Mouse (Mus musculus) urinary bladder, postnatal 4 days (tissue): ENCODE measurements around the gene Gm49661.
A peak's percentile ranks its signal among the peaks of the same experiment; 100 is the strongest.

Source experiments
- DNase-seq, 2 experiments: peaks; one replicate each; pipeline ENCODE4 v3.0.0; 2021 to 2022; ENCODE audit warnings: low spot score in 2 of 2

The Gm49661 gene

GRCm38 (mm10) chr8:84984294-84985048 is 15.2 kb upstream of the Gm49661 start:
- DNase-seq = peak in 1 of 2 experiments; percentile 62

DNA sequence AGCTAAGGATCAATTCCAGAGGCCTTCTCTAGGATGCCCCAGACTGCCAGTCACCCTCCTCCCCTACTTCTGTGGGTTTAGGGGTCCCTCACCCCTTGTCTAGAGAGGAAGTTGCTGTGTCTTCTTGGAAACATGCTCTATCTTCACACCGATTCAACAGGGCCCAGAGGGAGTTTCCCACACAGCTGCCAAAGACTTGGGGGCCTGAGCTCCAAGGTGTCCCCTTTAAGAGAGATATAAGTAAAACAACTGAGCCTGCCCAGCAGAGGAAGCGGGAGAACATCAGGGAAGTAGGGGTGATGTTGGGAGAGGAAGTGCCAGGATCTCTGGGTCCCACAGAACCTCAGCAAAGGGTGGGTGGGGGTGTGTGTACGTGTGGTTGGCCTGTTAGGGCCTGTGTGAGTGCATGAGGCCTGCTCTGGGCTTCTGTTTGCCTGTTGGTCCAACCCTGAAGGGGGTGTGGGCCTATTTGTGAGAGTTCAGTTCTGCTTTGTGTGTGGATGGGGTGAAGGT is 13.3 kb upstream of the Gm49661 start:
- DNase-seq = no peak

GRCm38 (mm10) chr8:84981644-84982498 is 12.6 kb upstream of the Gm49661 start:
- no peak for DNase-seq

- peak; percentile 73 to 76 for DNase-seq
Measured at GRCm38 (mm10) chr8:84980622-84981358, 11.6 kb upstream of the Gm49661 start.

DNA sequence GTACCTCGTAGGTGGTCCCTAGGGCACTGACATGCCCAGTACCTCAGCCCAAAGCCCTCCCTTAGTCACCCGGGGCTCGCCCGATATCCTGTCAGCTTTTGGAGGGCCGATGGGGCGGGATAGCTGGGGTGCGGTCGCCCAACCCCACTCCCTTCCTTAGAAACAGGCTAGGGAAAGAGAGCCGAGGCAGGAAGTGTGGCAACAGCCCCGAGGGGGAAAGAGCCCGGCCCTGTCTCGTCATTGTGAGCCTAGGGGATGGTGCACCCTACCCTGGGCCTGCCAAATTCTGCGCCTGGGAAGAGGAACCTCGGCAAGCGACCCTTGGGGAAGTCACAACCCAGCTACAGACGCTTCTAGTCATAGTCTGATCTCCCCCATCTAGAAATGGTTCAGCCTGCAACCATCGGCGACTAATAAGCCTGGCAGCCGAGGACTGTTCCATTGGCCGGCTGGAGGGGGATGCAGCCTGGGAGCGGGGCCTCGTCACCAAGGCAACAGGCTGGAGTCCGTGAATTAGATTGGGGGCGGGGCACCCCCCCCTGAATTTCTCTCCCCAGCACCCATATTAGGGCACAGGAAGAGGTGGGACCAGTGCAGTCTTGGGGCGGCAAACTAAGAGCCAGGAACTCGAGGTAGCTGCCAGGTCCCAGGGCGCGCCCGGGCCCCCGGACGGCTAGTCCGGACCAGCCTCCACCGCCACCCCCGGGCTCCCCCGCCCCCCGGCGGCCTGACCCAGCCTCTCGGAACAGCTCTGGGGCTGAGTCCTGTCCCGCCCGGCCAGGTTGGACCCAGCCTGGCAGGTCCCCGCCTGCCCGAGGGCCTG is 10.6 kb upstream of the Gm49661 start:
- peak; percentile 92 for DNase-seq

DNA sequence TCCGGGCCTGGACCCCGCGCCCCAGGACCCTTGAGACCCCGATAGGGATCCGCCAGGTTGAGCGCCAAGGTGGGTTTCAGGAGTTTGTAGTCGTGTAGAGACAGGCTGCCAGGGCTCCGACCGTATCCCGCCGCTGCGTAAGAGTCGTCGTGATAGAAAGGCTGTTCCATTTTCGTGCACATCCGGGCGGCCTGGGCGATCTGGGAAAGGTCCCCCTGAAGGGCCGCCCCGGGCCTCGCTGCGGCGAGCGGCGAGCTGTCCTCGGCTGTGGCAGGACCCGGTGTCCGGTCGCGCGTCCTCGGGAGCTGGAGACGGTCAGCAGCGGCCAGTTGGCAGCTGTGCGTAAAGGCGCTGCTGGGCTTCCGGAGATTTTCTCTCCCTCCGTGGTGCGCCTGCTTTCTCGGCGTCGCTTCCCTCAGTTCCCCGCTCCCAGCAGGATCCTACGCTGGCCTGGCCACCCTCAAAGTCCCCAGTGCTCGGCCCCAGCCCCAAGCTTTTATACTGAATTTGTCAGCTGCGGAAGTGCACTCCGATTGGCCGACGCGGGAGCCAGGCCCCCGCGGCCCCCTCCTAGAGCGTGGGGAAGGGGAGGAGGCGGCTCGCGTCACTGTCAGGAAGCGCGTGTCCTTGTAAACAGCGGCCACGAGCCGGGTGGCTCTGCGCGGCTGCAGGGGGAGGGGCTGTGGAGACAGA is 9.2 kb upstream of the Gm49661 start, which contains the start of gene Junb:
Gene Junb, minus strand, starts transcription at position 471 of the 693 bp plus-strand sequence.
- peak; percentile 92 to 93 for DNase-seq

- peak in 1 of 2 experiments; percentile 51 for DNase-seq
Measured at GRCm38 (mm10) chr8:84977435-84978247, 8.4 kb upstream of the Gm49661 start.

GRCm38 (mm10) chr8:84976763-84977434 is 7.7 kb upstream of the Gm49661 start:
- no peak for DNase-seq

GRCm38 (mm10) chr8:84976031-84976762 is 7.0 kb upstream of the Gm49661 start:
- peak; percentile 92 to 94 for DNase-seq

- peak; percentile 60 to 76 for DNase-seq
Measured at GRCm38 (mm10) chr8:84975434-84975833, 6.2 kb upstream of the Gm49661 start.

DNA sequence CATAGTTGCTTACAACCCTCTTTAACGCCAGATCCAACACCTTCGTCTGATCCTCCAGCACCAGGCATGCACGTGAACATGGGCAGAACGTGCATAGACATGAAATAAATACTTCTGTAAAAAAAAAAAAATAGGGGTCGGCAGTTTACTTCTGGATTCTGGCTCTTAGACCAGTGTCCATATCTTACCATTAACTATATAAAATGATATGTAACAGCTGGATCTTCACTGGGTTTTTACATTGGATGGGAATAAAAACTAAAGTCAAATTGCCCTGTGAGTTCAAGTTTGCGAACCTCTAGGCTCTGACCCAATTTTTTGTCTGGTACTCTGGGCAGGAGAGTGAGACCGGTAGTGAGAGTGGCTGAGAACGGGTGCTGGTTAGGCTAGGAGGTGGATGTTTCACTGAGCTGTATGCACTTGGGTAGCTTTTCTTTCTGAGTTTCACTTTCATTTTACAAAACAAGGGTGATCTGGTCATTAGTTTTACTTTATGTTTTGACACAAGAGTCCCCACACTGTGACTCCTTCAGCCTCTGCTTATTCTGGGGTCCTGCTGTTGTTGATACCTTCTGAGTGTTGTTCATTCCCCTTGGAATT is 5.4 kb upstream of the Gm49661 start:
- no peak for DNase-seq

DNA sequence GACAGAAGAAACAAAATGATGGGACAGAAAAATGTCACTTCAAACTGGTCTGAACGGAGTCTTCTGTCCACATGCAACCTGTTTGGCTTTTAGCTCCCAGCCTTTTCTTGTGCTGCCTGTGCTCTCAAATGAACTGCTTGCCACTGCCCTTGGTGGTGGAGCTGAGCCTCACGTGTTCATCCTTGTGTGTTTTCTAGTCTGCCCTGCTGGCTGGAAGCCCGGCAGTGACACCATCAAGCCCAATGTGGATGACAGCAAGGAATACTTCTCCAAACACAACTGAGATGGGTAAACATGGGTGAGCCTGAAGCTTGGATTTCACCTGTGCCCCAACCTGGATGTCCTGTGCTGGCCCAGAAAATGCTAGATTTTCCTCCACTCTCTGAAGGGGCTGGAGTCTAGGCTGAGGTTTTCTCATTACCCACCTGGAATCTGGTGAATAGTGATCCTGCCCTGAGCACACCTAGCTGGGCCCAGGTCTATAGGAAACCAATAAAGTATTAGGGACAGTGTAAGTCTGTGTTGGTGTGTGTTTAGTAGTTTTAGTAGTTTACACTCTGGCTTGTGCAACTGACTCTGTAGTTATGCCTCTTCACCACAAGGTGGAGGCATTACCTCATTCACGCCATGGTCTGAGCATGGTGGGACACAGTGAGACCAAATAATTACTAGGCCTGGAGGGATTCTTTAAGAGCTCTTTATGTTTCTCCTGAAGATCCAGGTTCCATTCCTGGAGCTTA is 4.7 kb upstream of the Gm49661 start:
- DNase-seq = no peak

DNA sequence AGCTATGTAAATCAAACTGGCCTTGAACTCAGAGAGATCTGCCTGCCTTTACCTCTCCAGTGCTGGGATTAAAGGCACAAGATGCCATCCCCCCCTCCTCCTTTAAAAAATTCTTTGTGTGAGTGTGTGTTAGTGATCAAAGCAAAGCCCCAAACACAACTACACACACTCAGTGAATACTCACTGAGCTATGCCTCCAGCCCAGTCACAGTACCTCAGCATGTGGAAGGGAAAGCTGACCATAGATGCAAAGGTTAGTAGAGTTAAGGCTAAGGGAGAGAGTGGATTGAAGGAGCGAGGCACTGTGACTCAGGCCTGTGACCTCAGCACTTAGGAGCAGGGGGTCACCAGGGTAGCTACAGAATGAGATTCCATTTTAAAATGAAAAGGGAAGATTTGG is 3.8 kb upstream of the Gm49661 start:
- DNase-seq = no peak

GRCm38 (mm10) chr8:84970913-84971312 is 1.7 kb upstream of the Gm49661 start:
- no peak for DNase-seq

DNA sequence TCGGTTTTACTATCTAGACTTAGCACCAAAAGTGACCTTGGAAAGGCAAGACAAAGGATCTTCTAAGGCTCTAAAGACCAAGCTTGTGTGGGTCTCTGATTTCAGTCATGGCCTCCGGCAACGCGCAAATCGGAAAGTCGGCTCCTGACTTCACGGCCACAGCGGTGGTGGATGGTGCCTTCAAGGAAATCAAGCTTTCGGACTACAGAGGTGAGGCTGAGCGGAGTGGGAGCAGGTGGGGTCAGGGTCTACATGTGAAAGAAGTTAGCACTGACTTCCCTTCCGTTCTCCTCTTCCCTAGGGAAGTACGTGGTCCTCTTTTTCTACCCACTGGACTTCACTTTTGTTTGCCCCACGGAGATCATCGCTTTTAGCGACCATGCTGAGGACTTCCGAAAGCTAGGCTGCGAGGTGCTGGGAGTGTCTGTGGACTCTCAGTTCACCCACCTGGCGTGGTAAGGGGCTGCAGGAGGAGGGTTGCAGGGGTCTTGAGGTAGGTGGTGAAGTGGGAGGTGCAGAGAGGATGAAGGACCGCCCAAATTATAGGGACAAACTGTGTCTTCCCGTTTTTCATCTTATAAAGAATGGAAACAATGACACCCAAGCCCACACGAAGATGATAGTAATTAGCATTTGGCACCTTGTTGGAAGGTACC is 1.0 kb upstream of the Gm49661 start:
- DNase-seq = no peak

DNA sequence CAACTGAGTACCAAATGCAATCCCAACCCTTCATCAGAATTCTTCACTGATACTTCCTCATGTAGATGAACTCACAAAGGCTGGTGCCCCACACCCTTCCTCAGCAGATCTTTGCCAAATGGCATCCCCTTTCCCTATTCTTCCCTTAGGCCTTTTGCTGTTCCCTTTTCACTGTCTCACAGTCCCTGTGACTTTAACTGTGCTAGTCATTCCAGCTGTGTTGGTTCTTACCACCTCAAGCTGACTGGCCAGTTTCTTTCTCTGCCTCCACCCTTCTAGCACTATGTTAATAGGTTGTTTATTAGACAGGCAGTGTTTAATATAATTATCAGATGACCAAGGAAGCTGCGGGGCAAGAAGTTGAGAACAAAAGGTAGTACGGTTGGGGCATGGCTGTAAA is 583 bp downstream of the Gm49661 start:
- no peak for DNase-seq
